Mouse (Mus musculus) intestine, postnatal 0 days (tissue): ENCODE results near the gene Atxn3. TPM values are rescaled to one million over a fixed set of nuclear protein-coding genes. Genes with fewer than 3 reads are reported as not detected.
"Not testable (repeated sequence)": the region's sequence is repeated elsewhere in the genome, so short reads cannot be mapped to it uniquely, and the experiment has no call there.

Source experiments
- ATAC-seq: fragments of 200-750 bp; cut with Nextera tagmentation; 2 replicates; pipeline ENCODE4 v1.8.0; 2017; ENCODE audit warnings: mild to moderate bottlenecking, moderate TSS enrichment, moderate library complexity
- H3K27ac ChIP-seq: fragments of 300-500 bp; sonication (generic); 2 replicates; pipeline ENCODE4 v1.5.1; 2014; ENCODE audit warnings: mild to moderate bottlenecking, low read depth, low read length, moderate library complexity
- H3K27me3 ChIP-seq: fragments of 300-500 bp; sonication (generic); replicated peaks from 2 replicates; pipeline ENCODE4 v1.6.1; 2014; ENCODE audit warnings: low read length, mixed read lengths; ENCODE audit not compliant: control insufficient read depth, insufficient read depth
- H3K36me3 ChIP-seq: fragments of 300-500 bp; sonication (generic); 2 replicates; pipeline ENCODE4 v1.6.1; 2014; ENCODE audit warnings: mild to moderate bottlenecking, moderate library complexity; ENCODE audit not compliant: control insufficient read depth, insufficient read depth
- H3K4me1 ChIP-seq: fragments of 300-500 bp; sonication (generic); replicated peaks from 2 replicates; pipeline ENCODE4 v1.6.1; 2014; ENCODE audit warnings: antibody characterized with exemption, low read length, mixed read lengths; ENCODE audit not compliant: control insufficient read depth, insufficient read depth
- H3K4me2 ChIP-seq: fragments of 300-500 bp; sonication (generic); replicated peaks from 2 replicates; pipeline ENCODE4 v1.6.1; 2014; ENCODE audit warnings: low read depth, mild to moderate bottlenecking, moderate library complexity
- H3K4me3 ChIP-seq: fragments of 300-500 bp; sonication (generic); 2 replicates; pipeline ENCODE4 v1.5.1; 2014; ENCODE audit warnings: low read depth, low read length
- H3K9ac ChIP-seq: fragments of 300-500 bp; sonication (generic); 2 replicates; pipeline ENCODE4 v1.6.1; 2014; ENCODE audit warnings: mild to moderate bottlenecking, low read depth, low read length
- H3K9me3 ChIP-seq: fragments of 300-500 bp; sonication (generic); 2 replicates; pipeline ENCODE4 v1.6.1; 2016; ENCODE audit warnings: mixed run types; ENCODE audit not compliant: control insufficient read depth
- CTCF ChIP-seq: sonication (generic); IDR thresholded peaks from 2 replicates; pipeline ENCODE4 v1.5.1; 2016; ENCODE audit warnings: low read depth, mild to moderate bottlenecking, control low read depth, antibody characterized with exemption, moderate library complexity
- WGBS: fragments of 180-500 bp; shearing (Covaris S2); extraction: QIAGEN DNeasy Blood & Tissue Kit; methylation state at CpG from one replicate; pipeline ENCODE4 v1.1.7; 2014; 5-methylcytosine and 5-hydroxymethylcytosine counted together
- polyA plus RNA-seq: library from polyadenylated mRNA; unstranded; fragments of >200 nt; fragmentation: Nextera tagmentation; extraction: Ambion mirVana; gene quantifications from 2 replicates; pipeline ENCODE4 v1.2.1, GENCODE M21; 2015

Atxn3 gene
- polyA plus RNA-seq, 1 experiment from 2014 or later, result 11.7 TPM

GRCm38 (mm10) chr12:101976651-101977403 lies 18.8 kb upstream of the Atxn3 start:
- WGBS, result 13% methylated on average over 13 of the region's 13 CpGs
- H3K9me3 ChIP-seq, result no peaks in the 10 kb centered on the region
- H3K4me2 ChIP-seq, result peak overlapping the region; percentile 77
- ATAC-seq, result no peak
- H3K27me3 ChIP-seq, result no peaks in the 10 kb centered on the region
- peak overlapping the region; percentile 97 for H3K4me3 ChIP-seq
- no peaks in the 10 kb centered on the region for H3K4me1 ChIP-seq
- H3K36me3 ChIP-seq, result 0 out of 2 replicates have a peak, but pooled peaks cover 4% of the 10 kb centered on the region
- H3K9ac ChIP-seq, result peak overlapping the region; percentile 95
- peak overlapping the region; percentile 91; the same call in 1 of the 2 replicates for H3K27ac ChIP-seq
- TF ChIP-seq CTCF, result no peak

- ATAC-seq, result peak; percentile 96
- under 1% methylated on average over 77 of the region's 77 CpGs for WGBS
Observed at GRCm38 (mm10) chr12:101975601-101976571, 17.8 kb upstream of the Atxn3 start, which contains the start of gene Cpsf2. Gene Cpsf2, plus strand, starts transcription at chr12:101975988.

GRCm38 (mm10) chr12:101975167-101975600 lies 17.1 kb upstream of the Atxn3 start:
- TF ChIP-seq CTCF, result no peak

More at GRCm38 (mm10) chr12:101975601-101976571, 17.8 kb upstream of the Atxn3 start, which contains the start of gene Cpsf2:
- TF ChIP-seq CTCF, result no peak
- Histone ChIP-seq H3K27ac (peak within 1 kb of the TSS; percentile 91), H3K9ac (peak within 1 kb of the TSS; percentile 95), H3K4me3 (peak within 1 kb of the TSS; percentile 97), H3K27me3 (no peaks in the 10 kb centered on the region), H3K9me3 (no peaks in the 10 kb centered on the region), H3K4me2 (peak within 1 kb of the TSS; percentile 77), H3K36me3 (no peaks in the 10 kb centered on the region), H3K4me1 (no peaks in the 10 kb centered on the region)

GRCm38 (mm10) chr12:101974571-101974970 lies 16.5 kb upstream of the Atxn3 start:
- Histone ChIP-seq H3K4me3 (peak overlapping the region; percentile 97), H3K27ac (no peak overlapping the region), H3K9ac (peak overlapping the region; percentile 95; the same call in 1 of the 2 replicates), H3K4me1 (no peaks in the 10 kb centered on the region), H3K9me3 (no peaks in the 10 kb centered on the region), H3K4me2 (peak overlapping the region; percentile 77), H3K36me3 (no peaks in the 10 kb centered on the region), H3K27me3 (no peaks in the 10 kb centered on the region)
- no peak for TF ChIP-seq CTCF
- ATAC-seq, result no peak
- 4% methylated on average over 1 of the region's 1 CpGs for WGBS

More at GRCm38 (mm10) chr12:101975167-101975600, 17.1 kb upstream of the Atxn3 start:
- peak overlapping the region; percentile 95 for H3K9ac ChIP-seq
- no peaks in the 10 kb centered on the region for H3K27me3 ChIP-seq
- peak overlapping the region; percentile 77 for H3K4me2 ChIP-seq
- 1% methylated on average over 23 of the region's 23 CpGs for WGBS
- ATAC-seq, result peak; percentile 30
- peak overlapping the region; percentile 97 for H3K4me3 ChIP-seq
- H3K4me1 ChIP-seq, result no peaks in the 10 kb centered on the region
- peak overlapping the region; percentile 91 for H3K27ac ChIP-seq
- no peaks in the 10 kb centered on the region for H3K9me3 ChIP-seq
- H3K36me3 ChIP-seq, result no peaks in the 10 kb centered on the region

- Histone ChIP-seq H3K36me3 (peaks cover 6% of the 10 kb centered on the region), H3K27ac (no peak overlapping the region), H3K9me3 (no peaks in the 10 kb centered on the region), H3K4me1 (no peaks in the 10 kb centered on the region), H3K27me3 (no peaks in the 10 kb centered on the region), H3K9ac (no peak overlapping the region), H3K4me3 (no peak overlapping the region), H3K4me2 (no peak overlapping the region)
- TF ChIP-seq CTCF, result no peak
- ATAC-seq, result no peak
- WGBS, result 92% methylated on average over 3 of the region's 3 CpGs
Observed at GRCm38 (mm10) chr12:101972230-101972629, 14.2 kb upstream of the Atxn3 start.

- no peak overlapping the region for H3K27ac ChIP-seq
- no peak overlapping the region for H3K9ac ChIP-seq
- no peaks in the 10 kb centered on the region for H3K27me3 ChIP-seq
- H3K4me3 ChIP-seq, result no peak overlapping the region
- no peak for TF ChIP-seq CTCF
- no peak overlapping the region for H3K4me2 ChIP-seq
- no peaks in the 10 kb centered on the region for H3K4me1 ChIP-seq
- 88% methylated on average over 2 of the region's 2 CpGs for WGBS
- H3K36me3 ChIP-seq, result peaks cover 14% of the 10 kb centered on the region
- no peak for ATAC-seq
- no peaks in the 10 kb centered on the region for H3K9me3 ChIP-seq
Observed at GRCm38 (mm10) chr12:101971311-101971710, 13.3 kb upstream of the Atxn3 start.

- not testable (repeated sequence) for ATAC-seq, H3K27me3 ChIP-seq, H3K4me1 ChIP-seq, H3K9me3 ChIP-seq, H3K4me3 ChIP-seq, H3K27ac ChIP-seq, H3K36me3 ChIP-seq, H3K9ac ChIP-seq
- H3K4me2 ChIP-seq, result peak overlapping the region; percentile 55
- WGBS, result 88% methylated on average over 5 of the region's 5 CpGs
Observed at GRCm38 (mm10) chr12:101958960-101959780, 1.1 kb upstream of the Atxn3 start.
